Mouse (Mus musculus) embryonic facial prominence, embryonic 15.5 days (tissue): ENCODE measurements around the gene Gm6034. TPM values are rescaled to one million over a fixed set of nuclear protein-coding genes. Genes with fewer than 3 reads are reported as not detected.
A peak's percentile ranks its signal among the peaks of the same experiment; 100 is the strongest.
"Not testable (repeated sequence)": the region's sequence is repeated elsewhere in the genome, so short reads cannot be mapped to it uniquely, and the experiment has no call there.

Experiments
- ATAC-seq: fragments of 200-750 bp; cut with Nextera tagmentation; 2 replicates; pipeline ENCODE4 v1.8.0; 2017; ENCODE audit warnings: low read depth, moderate TSS enrichment; ENCODE audit not compliant: insufficient number of reproducible peaks, low FRiP score, low TSS enrichment
- H3K27ac ChIP-seq: fragments of 300-500 bp; sonication (generic); replicated peaks from 2 replicates; pipeline ENCODE4 v1.5.1; 2015; ENCODE audit warnings: mild to moderate bottlenecking, inconsistent platforms
- H3K27me3 ChIP-seq: fragments of 300-500 bp; sonication (generic); 2 replicates; pipeline ENCODE4 v1.6.1; 2015; ENCODE audit warnings: inconsistent platforms
- H3K36me3 ChIP-seq: fragments of 300-500 bp; sonication (generic); 2 replicates; pipeline ENCODE4 v1.6.1; 2015; ENCODE audit warnings: mild to moderate bottlenecking, inconsistent platforms
- H3K4me1 ChIP-seq: fragments of 300-500 bp; sonication (generic); 2 replicates; pipeline ENCODE4 v1.6.1; 2015; ENCODE audit warnings: inconsistent platforms
- H3K4me2 ChIP-seq: fragments of 300-500 bp; sonication (generic); replicated peaks from 2 replicates; pipeline ENCODE4 v1.6.1; 2015; ENCODE audit warnings: mild to moderate bottlenecking, inconsistent platforms
- H3K4me3 ChIP-seq: fragments of 300-500 bp; sonication (generic); replicated peaks from 2 replicates; pipeline ENCODE4 v1.5.1; 2015; ENCODE audit warnings: mild to moderate bottlenecking, inconsistent platforms
- H3K9ac ChIP-seq: fragments of 300-500 bp; sonication (generic); 2 replicates; pipeline ENCODE4 v1.6.1; 2015; ENCODE audit warnings: inconsistent platforms
- H3K9me3 ChIP-seq: fragments of 300-500 bp; sonication (generic); replicated peaks from 2 replicates; pipeline ENCODE4 v1.6.1; 2016; ENCODE audit warnings: inconsistent platforms
- WGBS: fragments of 180-500 bp; shearing (Covaris S2); methylation state at CpG from one replicate; pipeline ENCODE4 v1.1.7; 2015; 5-methylcytosine and 5-hydroxymethylcytosine counted together
- polyA plus RNA-seq: library from polyadenylated mRNA; unstranded; fragments of >200 nt; fragmentation: Nextera tagmentation; extraction: Ambion mirVana; gene quantifications from 2 replicates; pipeline ENCODE4 v1.2.1, GENCODE M21; 2015

The Gm6034 gene
- polyA plus RNA-seq, 1 experiment from 2014 or later: not detected

- Histone ChIP-seq H3K27ac (no peak overlapping the region), H3K27me3 (peaks cover 32% of the 10 kb centered on the region), H3K4me1 (peaks cover 14% of the 10 kb centered on the region), H3K9me3 (no peaks in the 10 kb centered on the region), H3K36me3 (no peaks in the 10 kb centered on the region), H3K4me2 (peak overlapping the region; percentile 93), H3K4me3 (peak overlapping the region; percentile 48), H3K9ac (peak overlapping the region; percentile 13; the same call in 1 of the 2 replicates)
- ATAC-seq: no peak
- WGBS: 1% methylated on average over 42 of the region's 42 CpGs
These were observed 41.2 kb downstream of the Gm6034 start for GRCm38 (mm10) chr17:36083870-36084451.

- ATAC-seq, H3K9me3 ChIP-seq, H3K9ac ChIP-seq, H3K27ac ChIP-seq, H3K36me3 ChIP-seq, H3K4me3 ChIP-seq, H3K4me2 ChIP-seq: not testable (repeated sequence)
- WGBS: 42% methylated on average over 1 of the region's 1 CpGs
- Histone ChIP-seq H3K4me1 (peaks cover 14% of the 10 kb centered on the region), H3K27me3 (peaks cover 32% of the 10 kb centered on the region)
These were observed 43.2 kb downstream of the Gm6034 start for GRCm38 (mm10) chr17:36085976-36086375.

GRCm38 (mm10) chr17:36091933-36092332 is 49.2 kb downstream of the Gm6034 start:
- not testable (repeated sequence) for H3K9ac ChIP-seq, H3K4me2 ChIP-seq, H3K27ac ChIP-seq, H3K4me1 ChIP-seq, ATAC-seq, H3K27me3 ChIP-seq, H3K9me3 ChIP-seq, H3K4me3 ChIP-seq, H3K36me3 ChIP-seq
- WGBS: no CpG with 5 or more reads among the region's 2 CpGs

GRCm38 (mm10) chr17:36092520-36092919 is 49.8 kb downstream of the Gm6034 start:
- H3K9me3 ChIP-seq, H3K4me2 ChIP-seq, H3K4me3 ChIP-seq, H3K4me1 ChIP-seq, ATAC-seq, H3K9ac ChIP-seq, H3K27ac ChIP-seq, H3K36me3 ChIP-seq, H3K27me3 ChIP-seq: not testable (repeated sequence)

GRCm38 (mm10) chr17:36093936-36094335 is 51.2 kb downstream of the Gm6034 start:
- Histone ChIP-seq H3K9ac (no peak overlapping the region), H3K4me2 (no peak overlapping the region), H3K9me3 (no peaks in the 10 kb centered on the region), H3K27ac (no peak overlapping the region), H3K36me3 (no peaks in the 10 kb centered on the region), H3K4me3 (no peak overlapping the region), H3K4me1 (no peaks in the 10 kb centered on the region), H3K27me3 (peaks cover 5% of the 10 kb centered on the region; the same call in 1 of the 2 replicates)
- 15% methylated on average over 3 of the region's 3 CpGs for WGBS
- no peak for ATAC-seq

DNA sequence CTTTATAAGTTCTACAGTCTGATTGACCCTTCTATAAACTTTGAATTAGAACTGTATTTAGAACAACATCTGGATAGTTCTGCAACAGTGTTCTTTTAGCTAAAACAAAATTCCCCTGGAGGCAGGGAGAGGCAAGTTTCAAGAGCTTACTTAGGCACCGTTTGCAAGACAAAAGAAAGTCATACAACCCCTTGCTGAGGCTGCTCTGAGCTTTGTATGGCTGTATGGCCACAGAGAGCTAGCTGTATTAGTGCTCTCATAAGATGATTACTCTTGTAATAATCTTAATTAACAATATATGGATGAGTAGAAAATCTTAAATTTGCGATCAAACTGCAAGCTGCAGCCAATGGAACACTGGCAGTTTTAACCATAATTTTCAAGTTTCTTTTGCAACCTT is 56.8 kb downstream of the Gm6034 start:
- ATAC-seq, H3K4me2 ChIP-seq, H3K4me1 ChIP-seq, H3K9ac ChIP-seq, H3K27me3 ChIP-seq, H3K36me3 ChIP-seq, H3K27ac ChIP-seq, H3K4me3 ChIP-seq, H3K9me3 ChIP-seq: not testable (repeated sequence)
- 42% methylated on average over 2 of the region's 2 CpGs for WGBS

GRCm38 (mm10) chr17:36102091-36102490 is 59.3 kb downstream of the Gm6034 start:
- H3K27ac ChIP-seq, H3K4me2 ChIP-seq, H3K27me3 ChIP-seq, H3K9me3 ChIP-seq, H3K4me1 ChIP-seq, H3K4me3 ChIP-seq, H3K36me3 ChIP-seq, H3K9ac ChIP-seq, ATAC-seq: not testable (repeated sequence)
- WGBS: 88% methylated on average over 12 of the region's 12 CpGs

Other genes with a start within 250 kb of the Gm6034 start
- 28.7 and 30.2 TPM in 2 replicates for gene Ier3, start 221.3 kb upstream of the Gm6034 start, polyA plus RNA-seq
- 64.4 and 72.6 TPM in 2 replicates for gene Flot1, start 219.7 kb upstream of the Gm6034 start, polyA plus RNA-seq
- gene Tubb5, start 204.7 kb upstream of the Gm6034 start, polyA plus RNA-seq: 823 TPM in 2 replicates
- gene Mdc1, start 201.4 kb upstream of the Gm6034 start, polyA plus RNA-seq: 12.0 and 16.1 TPM in 2 replicates
- gene Nrm, start 181.6 kb upstream of the Gm6034 start, polyA plus RNA-seq: 53.2 and 55.2 TPM in 2 replicates
- 28.5 and 30.3 TPM in 2 replicates for gene Ppp1r18, start 177.4 kb upstream of the Gm6034 start, polyA plus RNA-seq
- 40.7 and 50.6 TPM in 2 replicates for gene Dhx16, start 163.1 kb upstream of the Gm6034 start, polyA plus RNA-seq
- 22.3 and 23.9 TPM in 2 replicates for gene 2310061I04Rik, start 145.5 kb upstream of the Gm6034 start, polyA plus RNA-seq
- 64.5 and 77.7 TPM in 2 replicates for gene Atat1, start 132.9 kb upstream of the Gm6034 start, polyA plus RNA-seq
- 72.5 and 75.7 TPM in 2 replicates for gene Mrps18b, start 126.6 kb upstream of the Gm6034 start, polyA plus RNA-seq
- 39.2 and 39.5 TPM in 2 replicates for gene Ppp1r10, start 126.5 kb upstream of the Gm6034 start, polyA plus RNA-seq
- 89.0 and 92.2 TPM in 2 replicates for gene Abcf1, start 73.2 kb upstream of the Gm6034 start, polyA plus RNA-seq
- gene Gnl1, start 63.1 kb upstream of the Gm6034 start, polyA plus RNA-seq: 59.7 and 61.5 TPM in 2 replicates
- gene Prr3, start 62.7 kb upstream of the Gm6034 start, polyA plus RNA-seq: 37.8 and 41.4 TPM in 2 replicates
- 3.0 and 3.7 TPM in 2 replicates for gene H2-T24, start 22.4 kb upstream of the Gm6034 start, polyA plus RNA-seq
- 24.9 and 26.4 TPM in 2 replicates for gene H2-T23, start 10.1 kb upstream of the Gm6034 start, polyA plus RNA-seq
- gene H2-T22, start 214 bp upstream of the Gm6034 start, polyA plus RNA-seq: 26.8 and 27.2 TPM in 2 replicates
- 0.12 TPM in 1 of 2 replicates, not detected in the other for gene Gm11127, start 15.4 kb downstream of the Gm6034 start, polyA plus RNA-seq
- gene Gm19684, start 78.7 kb downstream of the Gm6034 start, polyA plus RNA-seq: not detected in 2 replicates
- gene Gm7030, start 86.5 kb downstream of the Gm6034 start, polyA plus RNA-seq: not detected in 2 replicates
- 0.33 TPM in 1 of 2 replicates, not detected in the other for gene Gm8909, start 125.6 kb downstream of the Gm6034 start, polyA plus RNA-seq
- not detected in 2 replicates for gene H2-T3, start 147.3 kb downstream of the Gm6034 start, polyA plus RNA-seq
- 104 and 107 TPM in 2 replicates for gene Rpp21, start 215.1 kb downstream of the Gm6034 start, polyA plus RNA-seq
- gene Trim39, start 229.3 kb downstream of the Gm6034 start, polyA plus RNA-seq: 17.0 and 19.1 TPM in 2 replicates
- 0.30 TPM in 1 of 2 replicates, not detected in the other for gene H2-M10.2, start 243.5 kb downstream of the Gm6034 start, polyA plus RNA-seq